Mouse (Mus musculus) midbrain, embryonic 15.5 days (tissue): ENCODE measurements around the gene Prkar1a. TPM values are rescaled to one million over a fixed set of nuclear protein-coding genes. Genes with fewer than 3 reads are reported as not detected.

Experiments
- ATAC-seq: fragments of 200-750 bp; cut with Nextera tagmentation; replicated peaks from 2 replicates; pipeline ENCODE4 v1.8.0; 2017; ENCODE audit warnings: moderate TSS enrichment
- H3K27ac ChIP-seq: fragments of 300-500 bp; sonication (generic); 2 replicates; pipeline ENCODE4 v1.5.1; 2015; ENCODE audit warnings: mild to moderate bottlenecking, inconsistent platforms
- H3K27me3 ChIP-seq: fragments of 300-500 bp; sonication (generic); replicated peaks from 2 replicates; pipeline ENCODE4 v1.6.1; 2015; ENCODE audit warnings: inconsistent platforms
- H3K36me3 ChIP-seq: fragments of 300-500 bp; sonication (generic); replicated peaks from 2 replicates; pipeline ENCODE4 v1.6.1; 2015; ENCODE audit warnings: inconsistent platforms
- H3K4me1 ChIP-seq: fragments of 300-500 bp; sonication (generic); 2 replicates; pipeline ENCODE4 v1.6.1; 2015; ENCODE audit warnings: inconsistent platforms
- H3K4me2 ChIP-seq: fragments of 300-500 bp; sonication (generic); 2 replicates; pipeline ENCODE4 v1.6.1; 2015; ENCODE audit warnings: inconsistent platforms, mild to moderate bottlenecking, moderate library complexity
- H3K4me3 ChIP-seq: fragments of 300-500 bp; sonication (generic); 2 replicates; pipeline ENCODE4 v1.5.1; 2015; ENCODE audit warnings: mild to moderate bottlenecking, inconsistent platforms
- H3K9ac ChIP-seq: fragments of 300-500 bp; sonication (generic); 2 replicates; pipeline ENCODE4 v1.6.1; 2015; ENCODE audit warnings: mild to moderate bottlenecking, inconsistent platforms
- H3K9me3 ChIP-seq: fragments of 300-500 bp; sonication (generic); 2 replicates; pipeline ENCODE4 v1.6.1; 2016; ENCODE audit warnings: inconsistent platforms
- WGBS: fragments of 180-500 bp; shearing (Covaris S2); methylation state at CpG from one replicate; pipeline ENCODE4 v1.1.7; 2015; ENCODE audit warnings: mixed read lengths; 5-methylcytosine and 5-hydroxymethylcytosine counted together
- polyA plus RNA-seq: library from polyadenylated mRNA; unstranded; fragments of >200 nt; fragmentation: Nextera tagmentation; extraction: Ambion mirVana; gene quantifications from 2 replicates; pipeline ENCODE4 v1.2.1, GENCODE M21; 2015

Prkar1a gene
- polyA plus RNA-seq, 1 experiment from 2014 or later: 512 TPM

DNA sequence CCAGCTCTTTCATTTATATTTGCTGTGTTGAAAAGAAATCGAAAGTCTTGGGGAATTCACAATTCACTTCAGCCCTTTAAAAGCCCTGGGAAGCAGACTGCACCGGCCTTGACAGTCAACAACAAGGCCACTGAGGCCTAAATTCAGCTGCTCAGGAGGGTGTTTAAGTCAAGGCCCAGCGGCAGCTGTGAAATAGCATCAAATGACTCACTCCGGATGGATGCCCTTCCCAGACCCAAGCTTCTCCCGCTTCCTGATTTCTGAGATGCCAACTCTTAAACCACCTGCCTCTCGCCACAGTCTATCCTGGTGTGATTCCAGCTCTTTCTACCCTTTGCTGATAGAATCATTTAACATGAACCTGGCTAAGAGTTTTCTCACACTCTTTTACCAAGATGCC lies 28.8 kb upstream of the Prkar1a start:
- Histone ChIP-seq H3K27ac (no peak overlapping the region), H3K4me3 (no peak overlapping the region), H3K27me3 (no peaks in the 10 kb centered on the region), H3K4me1 (0 out of 2 replicates have a peak, but pooled peaks cover 4% of the 10 kb centered on the region), H3K36me3 (no peaks in the 10 kb centered on the region), H3K9me3 (no peaks in the 10 kb centered on the region), H3K4me2 (no peak overlapping the region), H3K9ac (no peak overlapping the region)
- no peak for ATAC-seq
- 85% methylated on average over 6 of the region's 6 CpGs for WGBS

DNA sequence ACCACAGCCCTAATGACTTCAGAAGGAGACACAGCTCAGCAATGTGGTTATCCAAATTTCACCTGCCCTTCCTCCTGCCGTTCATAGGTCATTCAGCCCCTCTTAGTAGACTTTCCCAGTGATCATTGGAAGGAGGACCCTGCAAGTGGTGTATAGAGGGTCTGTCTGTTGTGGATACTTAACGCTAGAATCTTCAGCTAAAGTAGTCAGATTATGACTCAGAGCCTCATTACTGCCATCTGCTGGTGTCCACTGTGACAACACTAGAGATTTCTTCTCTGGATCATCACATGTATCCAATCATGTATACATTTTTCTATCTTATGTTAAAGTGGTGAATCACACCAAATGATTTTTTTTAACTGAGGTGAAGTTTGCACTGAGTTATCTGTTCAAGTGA lies 28.0 kb upstream of the Prkar1a start:
- Histone ChIP-seq H3K4me2 (no peak overlapping the region), H3K9me3 (no peaks in the 10 kb centered on the region), H3K9ac (no peak overlapping the region), H3K27ac (no peak overlapping the region), H3K27me3 (no peaks in the 10 kb centered on the region), H3K4me3 (no peak overlapping the region), H3K36me3 (no peaks in the 10 kb centered on the region), H3K4me1 (0 out of 2 replicates have a peak, but pooled peaks cover 4% of the 10 kb centered on the region)
- ATAC-seq: no peak
- 9% methylated on average over 2 of the region's 2 CpGs for WGBS

DNA sequence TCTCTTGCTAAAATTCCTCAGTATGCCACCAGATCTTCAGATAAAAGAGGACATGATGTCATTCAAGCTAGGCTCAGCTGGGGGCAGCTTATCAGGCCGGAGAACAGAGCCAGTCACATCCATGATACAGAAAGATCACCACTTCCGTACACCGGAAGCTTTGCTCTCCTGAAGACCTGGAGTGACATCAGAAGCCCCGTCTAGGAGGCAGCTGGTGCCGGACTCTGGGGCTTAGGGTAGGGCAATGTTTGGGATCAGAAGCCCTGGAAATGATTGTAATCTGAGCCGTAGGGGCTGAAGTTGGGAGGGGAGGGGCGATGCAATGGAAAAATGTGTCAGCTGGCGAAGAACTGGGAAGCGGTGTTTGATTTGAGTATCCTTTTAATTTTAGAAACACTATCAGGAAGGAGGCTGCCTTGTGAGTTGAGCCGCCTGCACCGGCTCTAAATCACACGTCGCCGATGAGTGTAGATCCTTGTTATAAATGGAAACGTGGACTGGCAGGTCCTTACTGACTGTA lies 26.6 kb upstream of the Prkar1a start:
- Histone ChIP-seq H3K4me2 (no peak overlapping the region), H3K27me3 (no peaks in the 10 kb centered on the region), H3K27ac (no peak overlapping the region), H3K9me3 (no peaks in the 10 kb centered on the region), H3K9ac (no peak overlapping the region), H3K36me3 (no peaks in the 10 kb centered on the region), H3K4me1 (0 out of 2 replicates have a peak, but pooled peaks cover 4% of the 10 kb centered on the region), H3K4me3 (no peak overlapping the region)
- WGBS: 36% methylated on average over 15 of the region's 15 CpGs
- ATAC-seq: no peak

DNA sequence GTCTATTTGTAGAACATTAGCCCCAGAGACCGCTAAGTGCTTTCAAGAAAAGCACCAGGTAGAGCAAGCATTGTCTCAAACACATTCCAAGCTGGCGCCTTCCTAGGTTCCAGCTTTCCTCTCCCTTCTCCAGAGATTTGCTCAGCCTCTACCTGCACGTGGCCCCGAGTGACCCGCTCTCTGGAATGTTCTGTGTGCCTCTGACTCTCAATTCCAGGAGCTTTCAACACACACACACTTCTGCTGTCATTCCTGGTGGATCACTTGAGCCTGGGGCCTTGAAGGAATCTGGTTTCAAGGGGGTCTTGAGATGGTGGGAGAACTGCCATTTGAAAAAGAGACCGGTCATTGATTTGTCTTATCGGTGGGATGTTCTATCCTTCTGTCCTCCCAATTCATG lies 26.0 kb upstream of the Prkar1a start:
- H3K4me2 ChIP-seq: no peak overlapping the region
- H3K36me3 ChIP-seq: no peaks in the 10 kb centered on the region
- WGBS: 94% methylated on average over 7 of the region's 7 CpGs
- H3K4me3 ChIP-seq: no peak overlapping the region
- H3K27ac ChIP-seq: no peak overlapping the region
- H3K4me1 ChIP-seq: 0 out of 2 replicates have a peak, but pooled peaks cover 4% of the 10 kb centered on the region
- no peaks in the 10 kb centered on the region for H3K9me3 ChIP-seq
- no peak overlapping the region for H3K9ac ChIP-seq
- no peaks in the 10 kb centered on the region for H3K27me3 ChIP-seq
- ATAC-seq: no peak

DNA sequence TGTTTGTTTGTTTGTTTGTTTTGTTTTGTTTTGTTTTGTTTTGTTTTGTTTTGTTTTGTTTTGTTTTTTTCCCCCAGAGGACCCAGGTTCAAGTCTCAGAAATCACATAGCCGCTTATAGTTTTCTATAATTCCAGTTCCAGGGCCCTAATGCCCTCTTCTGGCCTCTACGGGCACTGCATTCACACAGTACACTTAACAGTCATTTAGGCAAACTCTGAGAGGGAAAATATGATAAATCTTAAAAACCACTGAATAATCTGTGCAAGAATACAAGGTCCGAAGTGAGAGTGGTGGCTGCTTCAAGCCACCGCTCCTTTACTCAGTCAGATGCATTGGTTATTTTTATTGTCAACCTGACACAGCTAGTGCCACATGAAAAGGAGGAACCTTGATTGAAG lies 21.6 kb upstream of the Prkar1a start:
- H3K36me3 ChIP-seq: no peaks in the 10 kb centered on the region
- ATAC-seq: no peak
- H3K27ac ChIP-seq: no peak overlapping the region
- no peaks in the 10 kb centered on the region for H3K9me3 ChIP-seq
- H3K4me3 ChIP-seq: no peak overlapping the region
- no peak overlapping the region for H3K9ac ChIP-seq
- no peaks in the 10 kb centered on the region for H3K27me3 ChIP-seq
- WGBS: 86% methylated on average over 4 of the region's 4 CpGs
- no peak overlapping the region for H3K4me2 ChIP-seq
- 0 out of 2 replicates have a peak, but pooled peaks cover 2% of the 10 kb centered on the region for H3K4me1 ChIP-seq

DNA sequence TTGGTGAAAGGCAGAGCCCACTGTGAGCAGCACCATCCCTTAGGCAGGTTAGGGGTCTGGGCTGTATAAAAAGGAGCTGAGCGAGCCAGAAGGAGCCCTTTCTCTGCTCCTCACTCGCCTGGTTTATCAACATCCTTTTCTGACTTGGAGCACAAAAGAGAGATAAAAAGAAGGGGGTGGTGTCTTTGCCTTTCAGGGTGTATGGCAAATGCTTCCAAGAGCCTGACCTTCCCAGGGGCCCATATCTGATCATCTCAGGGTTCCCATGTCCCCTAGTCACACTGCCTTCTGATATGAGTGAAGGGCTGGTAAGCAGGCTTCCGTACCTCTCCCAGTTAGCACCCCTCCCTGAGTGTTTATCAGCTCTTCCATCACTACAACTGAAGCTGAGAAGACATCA lies 21.1 kb upstream of the Prkar1a start:
- H3K4me2 ChIP-seq: no peak overlapping the region
- H3K4me3 ChIP-seq: no peak overlapping the region
- ATAC-seq: no peak
- no peaks in the 10 kb centered on the region for H3K4me1 ChIP-seq
- no peaks in the 10 kb centered on the region for H3K9me3 ChIP-seq
- no peaks in the 10 kb centered on the region for H3K27me3 ChIP-seq
- 80% methylated on average over 3 of the region's 3 CpGs for WGBS
- H3K36me3 ChIP-seq: no peaks in the 10 kb centered on the region
- no peak overlapping the region for H3K27ac ChIP-seq
- no peak overlapping the region for H3K9ac ChIP-seq

DNA sequence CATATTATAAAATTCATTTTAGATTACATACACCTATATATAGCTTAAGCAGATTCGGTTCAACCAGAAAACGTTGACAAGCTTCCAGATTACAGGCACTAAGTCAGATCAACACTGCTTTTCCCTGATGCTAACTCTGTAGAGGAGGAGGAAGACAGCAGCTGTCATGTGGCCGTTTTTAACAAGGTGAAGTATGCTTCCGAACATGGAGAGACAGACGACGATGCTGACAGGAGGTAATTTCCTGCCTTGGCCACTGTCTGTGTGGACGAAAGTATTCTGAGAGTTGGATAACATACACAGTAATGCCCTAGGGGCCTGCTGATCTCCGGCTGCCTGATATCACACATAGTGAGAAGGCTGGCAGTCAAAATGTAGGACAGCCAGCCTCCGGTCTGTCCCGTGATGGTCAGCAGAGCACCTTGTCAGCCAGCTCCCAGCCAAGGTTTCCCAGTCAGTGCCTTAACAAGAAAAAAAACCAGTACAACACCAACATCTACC lies 20.1 kb upstream of the Prkar1a start:
- no peaks in the 10 kb centered on the region for H3K27me3 ChIP-seq
- no peaks in the 10 kb centered on the region for H3K9me3 ChIP-seq
- no peak for ATAC-seq
- H3K27ac ChIP-seq: no peak overlapping the region
- no peak overlapping the region for H3K4me2 ChIP-seq
- H3K9ac ChIP-seq: no peak overlapping the region
- no peaks in the 10 kb centered on the region for H3K36me3 ChIP-seq
- H3K4me1 ChIP-seq: no peaks in the 10 kb centered on the region
- H3K4me3 ChIP-seq: no peak overlapping the region
- 72% methylated on average over 10 of the region's 10 CpGs for WGBS

DNA sequence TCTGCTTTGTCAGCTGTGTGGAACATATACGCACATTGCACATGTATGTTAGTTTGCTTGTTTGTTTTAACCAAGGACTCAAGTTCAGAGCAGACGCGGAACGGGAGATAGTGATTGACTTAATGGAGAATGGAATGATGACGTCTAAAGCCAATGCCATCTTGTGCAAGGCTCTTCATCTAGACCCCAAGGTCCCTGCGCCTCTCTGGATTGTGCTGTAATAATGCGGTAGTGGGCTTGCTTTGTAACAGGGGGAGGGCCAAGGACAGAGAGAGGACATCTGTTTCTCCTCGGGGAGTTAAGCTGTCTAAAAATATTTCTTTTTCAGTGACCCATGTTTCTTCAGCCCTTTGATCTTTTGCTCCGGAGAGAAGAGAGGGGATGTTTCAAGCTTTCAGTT lies 14.3 kb upstream of the Prkar1a start:
- Histone ChIP-seq H3K9ac (no peak overlapping the region), H3K4me3 (no peak overlapping the region), H3K9me3 (no peaks in the 10 kb centered on the region), H3K4me2 (no peak overlapping the region), H3K27ac (no peak overlapping the region), H3K4me1 (no peaks in the 10 kb centered on the region), H3K36me3 (no peaks in the 10 kb centered on the region), H3K27me3 (no peaks in the 10 kb centered on the region)
- no peak for ATAC-seq
- 79% methylated on average over 9 of the region's 9 CpGs for WGBS

DNA sequence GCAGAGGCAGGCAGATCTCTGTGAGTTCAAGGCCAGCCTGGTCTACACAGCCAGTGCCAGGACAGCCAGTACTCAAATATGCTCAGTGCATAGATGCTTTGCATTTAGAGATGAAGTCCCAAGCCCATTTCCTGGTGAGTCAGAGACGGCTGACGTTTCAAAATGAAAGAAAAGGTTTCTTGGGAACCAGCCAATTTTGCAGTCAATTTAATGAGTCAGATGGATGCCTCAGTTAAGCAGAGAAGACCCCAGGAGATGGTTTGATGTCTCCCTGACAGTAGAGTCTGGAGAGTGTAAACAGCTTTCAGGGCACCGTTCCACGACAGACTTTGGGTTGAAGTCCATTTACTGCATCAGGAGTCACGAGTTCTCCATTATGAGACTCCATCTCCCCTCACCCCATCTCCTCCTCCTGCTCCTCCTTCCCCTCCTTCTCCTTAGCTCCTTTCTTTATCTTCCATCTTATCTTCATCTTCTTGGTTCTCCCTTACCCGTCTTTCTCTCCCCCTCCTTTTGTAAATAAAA lies 13.3 kb upstream of the Prkar1a start:
- H3K36me3 ChIP-seq: no peaks in the 10 kb centered on the region
- H3K27ac ChIP-seq: no peak overlapping the region

DNA sequence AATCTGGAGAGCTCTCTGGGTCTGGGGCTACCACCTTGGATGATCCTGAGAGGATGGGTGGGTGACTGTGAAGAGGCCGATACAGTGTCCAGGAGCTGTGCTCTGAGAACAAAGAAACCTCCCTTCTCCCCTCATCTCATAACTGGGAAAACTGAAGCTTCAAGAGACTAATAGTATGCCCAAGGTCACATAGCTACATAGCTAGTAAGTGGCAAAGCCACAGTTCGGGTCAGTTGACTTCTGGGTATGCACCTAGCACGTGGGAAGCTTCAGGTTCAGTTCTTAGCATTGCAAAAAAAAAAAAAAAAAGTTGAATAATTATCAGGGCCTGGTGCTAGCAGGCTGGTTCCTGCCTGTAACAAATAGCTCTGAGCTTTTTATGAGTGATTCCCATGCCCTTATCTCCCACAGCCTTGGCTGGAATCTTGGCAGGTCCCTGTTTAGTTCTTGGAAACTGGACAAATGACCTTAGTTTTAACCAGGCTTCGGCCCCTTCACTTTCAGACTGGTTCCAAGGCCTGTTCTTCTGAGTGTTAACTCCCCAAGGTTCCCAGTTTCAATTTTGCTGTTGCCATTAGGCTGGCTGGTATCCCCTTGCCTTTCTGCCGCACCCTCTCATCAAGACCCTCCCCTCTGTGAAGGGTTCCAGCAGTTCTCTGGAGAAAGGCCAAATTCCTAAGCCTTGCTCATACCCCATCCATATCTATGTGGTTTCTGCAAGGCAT lies 7.5 kb upstream of the Prkar1a start:
- Histone ChIP-seq H3K4me1 (no peaks in the 10 kb centered on the region), H3K9ac (no peak overlapping the region), H3K36me3 (no peaks in the 10 kb centered on the region), H3K4me3 (no peak overlapping the region), H3K27me3 (no peaks in the 10 kb centered on the region), H3K4me2 (no peak overlapping the region), H3K9me3 (no peaks in the 10 kb centered on the region), H3K27ac (no peak overlapping the region)
- 84% methylated on average over 5 of the region's 5 CpGs for WGBS
- ATAC-seq: no peak

More for the DNA sequence above, 13.3 kb upstream of the Prkar1a start:
- Histone ChIP-seq H3K27me3 (no peaks in the 10 kb centered on the region), H3K4me2 (no peak overlapping the region), H3K9ac (no peak overlapping the region), H3K9me3 (no peaks in the 10 kb centered on the region), H3K4me3 (no peak overlapping the region), H3K4me1 (no peaks in the 10 kb centered on the region)
- no peak for ATAC-seq
- WGBS: 74% methylated on average over 6 of the region's 6 CpGs

DNA sequence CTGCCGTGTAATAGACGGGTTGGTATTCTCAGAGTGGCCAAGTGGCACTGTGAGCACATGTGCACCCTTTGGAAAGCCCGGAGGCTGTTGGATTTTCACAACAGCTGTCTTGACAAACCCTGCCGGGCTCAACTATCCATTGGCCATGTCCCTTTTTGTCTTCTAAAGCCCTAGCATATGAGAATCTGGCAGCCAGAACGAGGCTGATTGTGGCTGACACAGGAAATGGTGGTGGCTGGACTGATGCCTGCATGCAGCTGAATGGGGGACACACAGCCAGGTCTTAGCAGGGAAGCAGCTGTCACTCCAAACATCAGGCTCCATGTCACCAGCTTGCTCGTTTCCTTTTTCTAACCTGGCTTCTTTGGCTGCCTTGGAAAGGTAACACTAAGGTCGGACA lies 695 bp upstream of the Prkar1a start:
- peak overlapping the region; percentile 85; the same call in 1 of the 2 replicates for H3K9ac ChIP-seq
- H3K27me3 ChIP-seq: no peaks in the 10 kb centered on the region
- 0 out of 2 replicates have a peak overlapping the region, but pooled peaks have one; percentile 84 for H3K4me3 ChIP-seq
- WGBS: 33% methylated on average over 7 of the region's 7 CpGs
- H3K4me1 ChIP-seq: peaks cover 40% of the 10 kb centered on the region
- H3K4me2 ChIP-seq: peak overlapping the region; percentile 73
- ATAC-seq: no peak
- H3K9me3 ChIP-seq: no peaks in the 10 kb centered on the region
- H3K36me3 ChIP-seq: no peaks in the 10 kb centered on the region
- peak overlapping the region; percentile 98 for H3K27ac ChIP-seq

DNA sequence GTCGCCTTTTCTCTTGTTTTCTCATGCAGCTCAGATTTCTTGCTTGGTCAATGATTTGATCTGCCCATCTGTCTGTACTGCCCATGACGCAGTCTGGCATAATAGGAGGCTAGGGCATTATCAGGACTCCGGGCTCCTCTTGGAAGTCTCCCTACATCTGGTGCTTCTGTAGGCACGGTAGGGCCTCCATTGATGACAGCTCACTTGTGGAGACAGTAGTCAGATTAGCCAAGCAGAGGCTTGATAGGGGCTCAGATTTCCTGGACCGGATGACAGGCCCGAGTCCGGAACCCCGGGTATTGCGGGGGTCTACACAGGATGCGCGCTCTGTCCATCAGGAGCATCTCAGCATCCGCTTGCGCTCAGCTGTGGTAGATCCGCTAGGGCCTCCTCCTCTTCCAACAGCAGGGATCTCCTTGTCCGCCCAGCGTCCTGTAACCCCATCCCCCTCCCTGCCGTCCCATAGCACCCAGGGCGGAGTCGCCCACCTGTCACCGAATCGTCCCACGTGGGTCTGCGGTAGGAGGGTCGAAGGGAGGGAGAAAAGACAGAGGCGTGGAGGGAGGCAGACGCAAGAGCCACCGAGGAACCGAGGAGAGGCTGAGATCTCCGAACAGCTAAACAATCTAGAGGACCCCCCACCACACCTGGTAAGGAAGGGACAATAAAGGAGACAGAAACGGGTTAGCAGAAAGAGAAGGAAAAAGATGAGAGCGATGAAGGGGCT lies 933 bp downstream of the Prkar1a start:
- H3K27ac ChIP-seq: peak overlapping the region; percentile 98
- WGBS: under 1% methylated on average over 31 of the region's 31 CpGs
- H3K9me3 ChIP-seq: no peaks in the 10 kb centered on the region
- no peaks in the 10 kb centered on the region for H3K27me3 ChIP-seq
- peak; percentile 89 for ATAC-seq
- peaks cover 45% of the 10 kb centered on the region for H3K4me1 ChIP-seq
- H3K9ac ChIP-seq: peak overlapping the region; percentile 85
- H3K4me2 ChIP-seq: peak overlapping the region; percentile 73
- H3K4me3 ChIP-seq: peak overlapping the region; percentile 84
- no peaks in the 10 kb centered on the region for H3K36me3 ChIP-seq
